Mouse (Mus musculus) adrenal gland (tissue): ENCODE results near the gene Fzr1.

ENCODE experiments used
- intact Hi-C: fragments of 180-260 bp; cut with DNase I; formaldehyde crosslinking; loops from one replicate; pipeline ENCODE4 v1.15.1; 2025

Gene Fzr1

DNA sequence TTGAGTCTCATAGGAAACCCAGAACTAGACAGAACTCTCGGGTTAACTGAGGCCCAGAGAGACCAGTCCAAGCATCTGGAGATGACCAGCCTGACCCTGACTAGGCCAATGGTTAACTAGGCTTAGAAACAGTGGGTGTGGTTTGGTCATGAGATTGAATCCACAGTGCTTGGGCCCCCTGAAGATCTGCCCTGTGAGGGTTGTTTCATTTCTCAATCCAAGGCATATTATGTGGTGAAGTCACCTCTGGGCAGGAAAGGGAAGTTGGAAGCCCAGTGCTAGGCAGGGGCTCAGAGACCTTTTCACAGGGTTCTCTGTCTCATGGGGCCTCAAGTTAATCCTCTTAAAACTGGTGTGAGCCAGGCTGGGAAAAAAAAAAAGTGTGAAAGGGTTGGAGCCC lies 19.5 kb downstream of the Fzr1 start:
- intact Hi-C loops: no loop called here

DNA sequence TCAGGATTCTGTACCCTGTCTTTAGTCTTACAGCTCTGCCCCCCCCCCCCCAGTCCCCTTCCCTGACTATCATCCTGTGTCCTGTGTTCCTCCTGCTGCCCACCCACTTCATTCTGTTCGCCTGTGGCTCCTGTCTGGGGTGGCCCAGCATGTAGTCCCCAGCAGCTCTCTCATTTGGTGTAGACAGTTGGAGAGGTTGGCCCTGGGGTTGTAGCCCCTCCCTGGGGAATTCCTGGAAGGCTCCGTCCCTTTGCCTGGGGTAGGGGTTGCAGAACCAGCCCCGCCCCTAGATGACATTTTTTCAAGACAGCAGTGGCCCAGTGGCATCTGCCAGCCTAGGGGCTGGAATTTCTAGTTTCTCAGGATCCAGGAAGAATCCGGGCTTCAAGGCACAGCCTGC lies 20.1 kb downstream of the Fzr1 start:
- intact Hi-C loops: no loop called here

DNA sequence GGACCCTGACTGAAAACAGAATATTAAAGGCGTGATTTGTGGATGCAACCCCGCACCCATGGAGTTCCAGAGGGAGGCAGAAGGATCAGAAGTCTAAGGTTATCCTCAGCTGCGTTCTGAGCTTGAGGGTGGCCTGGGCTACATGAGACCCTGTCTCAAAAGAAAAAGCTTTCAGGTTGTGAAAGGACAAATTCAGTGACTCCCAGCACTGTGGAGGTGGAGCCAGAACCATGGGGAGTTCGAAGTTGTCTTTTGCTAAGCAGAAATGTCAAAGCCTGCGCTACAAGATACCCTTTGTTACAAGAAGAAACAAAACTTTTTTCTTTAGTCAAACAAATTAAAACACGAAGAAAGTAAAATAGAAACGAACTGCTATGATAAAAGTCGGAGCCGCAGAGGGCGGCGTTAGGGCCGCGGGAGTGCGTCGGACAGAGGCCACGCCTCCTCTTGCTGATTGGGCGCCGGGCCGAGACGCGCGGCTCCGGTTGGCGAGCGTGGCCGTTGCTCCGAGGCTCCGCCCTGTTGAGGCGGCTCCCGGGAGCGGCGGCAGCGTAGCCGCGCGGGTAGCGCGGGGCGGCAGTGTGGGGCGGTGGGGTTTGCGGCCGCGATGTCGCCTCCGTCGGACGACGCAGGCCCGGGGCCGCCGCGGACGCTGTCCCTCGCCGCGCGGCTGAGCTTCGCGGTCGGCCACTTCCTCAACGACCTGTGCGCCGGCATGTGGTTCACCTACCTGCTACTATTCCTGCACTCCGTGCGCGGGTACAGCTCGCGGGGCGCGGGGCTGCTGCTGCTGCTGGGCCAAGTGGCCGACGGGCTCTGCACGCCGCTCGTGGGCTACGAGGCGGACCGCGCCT lies 21.1 kb downstream of the Fzr1 start, which contains the start of gene Mfsd12:
Gene Mfsd12 (plus strand): TSS at position 501 of the 854 bp plus-strand sequence.
- intact Hi-C loops: no loop called here

DNA sequence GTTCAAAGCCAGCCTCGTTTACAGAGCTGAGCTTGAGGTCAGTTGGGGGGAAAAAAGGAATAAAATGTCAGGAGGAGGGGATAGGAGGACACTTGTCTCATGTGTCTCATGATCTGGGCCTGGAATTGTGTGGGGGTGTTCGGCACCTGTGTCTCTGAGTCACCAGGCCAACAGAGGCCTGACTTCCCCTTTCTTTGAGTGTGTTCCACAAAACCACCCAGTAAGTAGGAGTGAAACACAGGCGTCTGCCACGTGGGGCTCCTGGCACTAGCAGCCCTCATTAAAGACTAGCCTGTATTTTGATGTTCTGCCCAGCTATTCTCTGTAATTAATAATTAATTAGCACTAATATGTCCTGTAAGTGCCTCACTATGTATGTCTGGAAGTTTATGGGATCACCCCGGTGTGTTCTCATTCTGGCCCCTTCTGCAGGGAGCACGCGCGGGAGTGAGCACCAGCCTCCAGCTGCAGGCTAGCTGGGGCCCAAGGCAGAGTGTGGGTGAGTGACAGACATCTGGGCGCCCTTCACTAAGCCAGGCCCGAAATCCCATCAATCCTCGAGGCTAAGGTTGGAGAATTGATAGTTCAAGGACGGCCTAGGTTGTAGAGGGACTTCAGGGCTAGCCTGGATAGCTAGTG lies 21.8 kb downstream of the Fzr1 start:
- intact Hi-C loops: no loop called here

DNA sequence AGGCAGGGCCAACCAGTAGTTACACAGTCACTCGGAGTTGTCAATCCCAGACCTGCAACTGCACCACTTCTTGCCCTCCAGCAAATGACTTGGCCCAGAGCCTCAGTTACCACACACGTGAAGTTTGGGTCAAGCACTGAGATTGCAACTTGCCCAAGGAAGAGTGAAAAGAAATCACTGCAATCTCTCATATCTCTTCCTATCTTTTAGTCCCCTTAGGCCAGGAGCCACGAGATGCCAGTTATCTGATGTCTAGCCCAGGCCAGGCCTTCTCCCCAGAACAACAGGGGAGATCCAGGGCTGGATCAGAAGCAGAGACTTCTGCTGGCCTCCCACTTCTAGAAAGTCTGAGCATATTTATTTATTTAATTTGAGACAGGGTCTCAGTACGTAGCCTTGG lies 22.8 kb downstream of the Fzr1 start:
- intact Hi-C loops: no loop called here

DNA sequence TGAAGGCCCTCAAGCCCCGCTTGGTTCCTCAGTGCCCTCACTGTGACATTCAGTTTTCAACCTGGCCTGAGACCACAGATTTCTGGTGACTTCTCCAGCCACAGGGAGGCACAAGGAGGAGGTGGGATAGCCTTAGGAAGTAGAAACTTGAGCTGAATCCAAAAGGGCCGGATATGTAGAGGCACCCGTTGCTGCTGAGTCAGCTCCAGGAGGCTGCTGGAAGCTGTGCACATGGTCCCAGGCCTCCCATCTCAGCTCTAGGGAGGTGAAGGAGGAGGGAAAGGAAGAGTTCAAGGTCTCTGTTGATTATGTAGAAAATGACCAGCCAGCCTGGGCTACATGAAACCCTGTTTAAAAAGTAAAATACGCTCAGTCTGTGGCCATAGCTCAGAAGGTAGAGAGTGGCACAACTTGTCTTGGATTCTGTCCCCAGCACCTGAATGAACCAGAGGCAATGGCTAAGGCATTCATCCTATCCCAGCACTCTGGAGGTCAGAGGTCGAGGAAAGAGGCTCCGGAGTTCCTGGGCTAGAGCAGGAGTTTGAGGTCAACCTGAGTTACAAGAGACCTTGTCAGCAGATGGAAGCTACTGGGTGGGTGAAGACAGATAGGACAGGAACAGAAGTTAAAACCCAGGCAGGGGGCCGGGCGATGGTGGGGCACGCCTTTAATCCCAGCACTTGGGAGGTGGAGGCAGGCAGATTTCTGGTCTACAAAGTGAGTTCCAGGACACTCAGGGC lies 23.4 kb downstream of the Fzr1 start:
- intact Hi-C loops: no loop called here

DNA sequence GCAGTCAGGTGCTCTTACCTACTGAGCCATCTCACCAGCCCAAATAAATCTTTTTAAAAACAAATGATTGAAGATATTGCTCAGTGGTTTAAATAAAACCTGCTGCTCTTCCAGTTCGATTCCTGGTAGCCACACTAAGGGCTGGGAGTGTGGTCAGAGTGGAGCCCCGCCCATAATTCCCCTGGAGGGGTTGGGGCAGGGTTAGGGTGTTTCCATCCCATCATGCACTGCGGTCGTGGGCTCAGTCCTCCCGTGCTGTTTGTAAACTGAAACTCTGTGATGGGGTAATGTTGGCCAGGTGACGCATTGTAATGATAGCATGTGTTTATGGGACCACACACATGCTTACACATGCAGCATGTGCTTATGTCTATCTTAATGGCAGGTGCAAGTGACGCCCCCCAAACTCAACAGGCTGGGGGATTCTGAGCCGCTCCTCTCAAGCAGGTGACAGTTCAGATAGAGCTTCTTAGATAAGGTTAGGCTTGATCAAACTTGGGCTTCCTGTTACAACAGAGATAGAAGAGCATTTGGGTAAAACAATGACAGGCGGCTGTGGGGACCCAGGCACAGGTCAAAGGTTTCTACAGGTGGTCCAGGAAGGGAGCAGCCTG lies 26.5 kb downstream of the Fzr1 start:
- intact Hi-C loops: no loop called here

DNA sequence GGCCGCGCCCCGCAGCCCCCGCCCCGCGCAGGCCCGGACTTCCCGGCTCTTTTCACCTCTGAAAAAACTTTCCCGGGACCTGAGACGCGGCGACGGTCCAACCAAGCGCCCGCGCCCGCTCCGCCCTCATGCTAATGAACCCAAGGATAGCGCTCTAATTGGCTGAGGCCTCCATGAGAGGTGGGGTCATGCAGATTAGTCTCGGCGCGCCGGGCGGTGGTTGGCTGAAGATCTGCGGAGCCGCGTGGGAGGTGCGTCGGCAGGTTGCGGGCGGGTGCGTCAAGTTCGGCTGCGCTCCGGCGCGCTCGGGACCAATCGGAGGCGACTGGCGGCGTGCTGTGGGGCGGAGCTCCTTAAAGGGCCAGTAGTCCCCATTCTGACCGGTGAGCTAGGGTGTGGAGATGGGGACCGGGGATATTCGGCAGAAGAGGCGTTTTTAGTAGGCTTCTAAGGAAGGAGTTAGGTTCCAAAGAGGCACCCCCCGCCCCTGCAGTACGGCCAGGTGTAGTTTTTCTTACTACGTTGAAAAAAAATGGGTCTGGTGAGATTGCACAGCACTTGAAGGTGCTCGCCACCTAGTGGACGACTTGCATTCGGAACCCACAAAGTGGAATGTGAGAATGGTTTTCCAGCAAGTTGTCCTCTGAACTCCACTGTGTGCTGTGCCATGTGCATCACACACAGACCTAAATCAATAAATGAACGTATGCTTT lies 27.8 kb downstream of the Fzr1 start, which contains the start of gene Hmg20b:
Gene Hmg20b (minus strand): TSS at position 130 of the 713 bp plus-strand sequence.
- intact Hi-C loops: no loop called here

DNA sequence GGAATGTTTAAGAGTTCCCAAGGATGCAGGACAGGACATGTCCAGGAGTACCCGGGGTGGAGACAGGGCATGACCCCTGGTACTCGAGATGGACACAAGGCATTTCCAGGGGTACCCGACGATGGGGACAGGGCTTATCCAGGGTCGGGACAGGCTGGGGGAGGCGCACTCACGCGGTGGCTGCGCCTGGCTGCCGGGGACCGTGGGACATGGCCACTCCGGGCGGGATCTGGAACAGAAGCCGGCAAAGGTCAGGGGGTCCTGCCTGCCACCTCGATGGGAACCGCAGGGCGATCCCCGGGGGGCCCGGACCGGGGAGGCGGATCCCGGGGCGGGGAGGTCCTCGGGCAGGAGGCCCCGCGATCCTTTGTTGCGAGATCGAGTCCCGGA lies 28.4 kb downstream of the Fzr1 start:
- intact Hi-C loops: no loop called here

DNA sequence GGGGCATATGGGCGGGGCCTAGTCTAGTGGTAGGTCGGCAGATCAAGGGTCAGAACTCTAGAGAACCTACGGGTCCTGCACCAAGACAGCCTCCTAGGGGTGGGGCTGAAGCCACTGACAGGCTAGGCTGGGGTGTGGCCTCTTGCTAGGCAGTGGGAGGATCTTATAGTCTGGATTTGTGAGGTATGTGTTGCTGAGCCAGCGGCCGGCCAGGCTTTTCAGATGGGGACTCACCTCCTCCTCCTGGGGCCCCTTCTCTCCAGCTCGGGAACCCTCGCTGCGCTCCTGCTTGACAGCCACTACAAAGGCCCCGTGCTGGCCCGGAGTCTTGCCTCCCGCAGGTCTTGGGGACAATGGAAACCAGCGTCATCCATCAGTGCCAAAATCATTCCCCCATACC lies 29.2 kb downstream of the Fzr1 start:
- intact Hi-C loops: no loop called here

DNA sequence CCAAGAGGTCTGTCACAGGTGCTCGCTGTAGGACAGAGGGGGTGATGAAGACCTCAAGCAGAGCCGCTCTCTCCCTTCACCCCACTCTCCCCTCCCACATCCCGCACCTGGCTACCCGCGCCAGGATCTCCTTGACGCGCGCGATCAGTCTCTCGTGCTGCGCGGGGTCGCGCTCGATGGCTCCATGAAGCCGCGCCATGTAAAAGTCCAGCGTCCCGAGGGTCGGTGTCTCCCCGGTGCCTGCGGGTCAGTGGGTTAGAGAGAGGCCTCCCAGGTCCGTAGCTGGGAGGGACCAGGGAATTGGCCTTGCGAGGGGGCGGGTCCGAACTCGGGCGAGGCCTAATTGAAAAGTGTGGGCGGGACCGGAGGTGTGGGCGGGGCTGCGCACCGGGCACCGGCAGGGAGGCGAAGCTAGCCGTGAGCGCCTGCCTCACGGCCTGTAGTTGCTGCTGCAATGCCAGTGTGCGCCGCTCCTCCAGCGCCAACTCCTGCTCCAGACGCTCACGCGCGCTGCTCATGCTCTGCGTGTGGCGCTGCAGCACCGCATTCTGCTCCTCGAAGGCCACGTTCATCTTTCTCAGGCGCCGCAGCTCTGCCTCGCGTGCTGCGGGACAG lies 31.8 kb downstream of the Fzr1 start:
- intact Hi-C loops: no loop called here

DNA sequence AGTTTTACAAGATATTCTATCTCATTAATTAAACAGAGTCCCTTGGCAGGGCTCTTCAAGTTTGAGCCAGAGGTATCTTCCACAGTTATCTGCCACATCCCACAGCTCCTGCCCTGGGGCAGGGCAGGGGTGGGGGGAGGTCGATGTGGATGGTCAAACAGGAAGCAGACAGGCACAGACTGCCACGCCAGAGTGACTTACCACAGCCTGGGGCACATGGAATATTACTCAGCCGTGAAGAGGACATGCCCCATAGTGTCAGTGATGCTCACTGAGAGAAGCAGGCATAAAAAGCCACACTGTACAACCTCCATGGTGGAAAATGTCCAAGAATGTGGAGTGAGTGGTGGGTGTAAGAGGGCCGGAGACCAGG lies 33.2 kb downstream of the Fzr1 start:
- intact Hi-C loops: no loop called here

DNA sequence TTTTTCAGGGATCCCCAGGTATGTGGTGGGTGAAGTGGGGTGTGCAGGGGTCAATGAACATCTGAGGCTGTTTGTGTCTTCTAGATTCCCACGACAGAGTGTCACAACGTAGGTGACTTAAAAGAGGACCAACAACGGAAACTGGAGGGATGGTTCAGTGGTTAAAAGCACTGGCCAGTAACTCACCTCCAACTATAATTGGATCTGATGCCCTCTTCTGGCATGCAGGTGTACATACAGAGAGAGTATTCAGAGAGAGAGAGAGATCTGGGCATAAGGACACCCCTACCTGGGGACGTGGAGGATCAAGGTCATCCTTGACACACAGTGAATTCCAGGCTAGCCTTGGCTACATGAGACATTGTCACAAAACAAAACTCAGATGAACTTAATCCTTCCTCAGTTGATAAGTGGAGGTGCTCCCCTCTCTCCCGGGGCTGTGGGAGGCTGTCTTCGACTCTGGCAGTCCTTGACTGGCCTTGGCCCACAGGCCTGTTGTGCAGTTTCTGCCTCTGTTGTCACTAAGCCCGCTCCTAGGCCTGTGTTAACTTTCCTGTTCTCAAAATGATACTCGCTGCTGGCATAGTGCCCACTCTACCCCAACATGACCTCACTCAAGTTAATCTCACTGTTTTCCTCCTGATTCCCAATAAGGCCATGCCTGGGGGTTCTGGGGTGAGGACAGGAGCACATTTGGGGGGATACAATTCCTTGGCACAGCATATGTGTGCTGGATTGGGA lies 33.7 kb downstream of the Fzr1 start:
- intact Hi-C loops: loop anchor here (5.0 kb wide), 1 partner anchor 52 kb away; the partner anchor contains the start of genes Pip5k1c and Tjp3

DNA sequence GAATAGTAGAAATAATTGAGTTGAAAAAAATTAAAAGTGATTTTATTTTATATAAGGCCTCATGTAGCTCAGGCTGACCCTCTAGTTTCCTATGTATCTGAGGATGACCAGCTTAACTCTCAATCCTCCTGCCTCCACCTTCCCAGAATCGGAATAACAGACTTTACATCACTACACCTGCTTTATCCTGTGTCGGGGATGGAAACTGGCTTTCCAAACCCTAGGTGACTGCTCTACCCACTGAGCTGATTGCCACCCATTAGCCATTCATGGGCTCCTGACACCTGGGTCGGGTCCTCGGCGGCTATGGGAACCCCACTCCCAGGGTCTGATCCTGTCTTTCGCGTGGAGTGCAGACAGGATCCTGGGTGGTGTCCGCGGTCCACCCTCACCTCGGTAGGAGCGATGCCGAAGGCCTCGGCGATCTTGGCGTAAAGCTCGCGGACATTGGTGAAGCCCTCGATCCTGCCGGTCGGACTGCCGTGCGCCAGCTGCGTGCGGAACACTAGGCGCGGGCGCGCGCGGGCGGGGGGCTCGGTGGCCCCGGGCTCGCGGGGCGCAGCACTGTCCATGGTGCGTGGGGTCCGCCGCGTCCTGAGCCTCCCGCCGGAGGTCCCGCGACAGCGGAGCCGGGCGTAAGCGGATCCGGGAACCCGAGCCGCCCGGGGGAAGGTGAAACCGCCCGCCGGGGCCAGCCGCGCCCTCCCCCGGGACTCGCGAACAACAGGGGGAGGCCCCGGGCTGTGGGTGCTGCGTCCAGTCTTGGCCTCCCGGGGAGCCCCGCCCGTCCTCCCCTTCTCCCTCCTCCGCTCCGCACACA lies 35.4 kb downstream of the Fzr1 start, which contains the start of gene Gipc3:
Gene Gipc3 (minus strand): TSS at position 581 of the 820 bp plus-strand sequence.
- intact Hi-C loops: loop anchor here (5.0 kb wide), 1 partner anchor 51 kb away; the partner anchor contains the start of genes Pip5k1c and Tjp3

DNA sequence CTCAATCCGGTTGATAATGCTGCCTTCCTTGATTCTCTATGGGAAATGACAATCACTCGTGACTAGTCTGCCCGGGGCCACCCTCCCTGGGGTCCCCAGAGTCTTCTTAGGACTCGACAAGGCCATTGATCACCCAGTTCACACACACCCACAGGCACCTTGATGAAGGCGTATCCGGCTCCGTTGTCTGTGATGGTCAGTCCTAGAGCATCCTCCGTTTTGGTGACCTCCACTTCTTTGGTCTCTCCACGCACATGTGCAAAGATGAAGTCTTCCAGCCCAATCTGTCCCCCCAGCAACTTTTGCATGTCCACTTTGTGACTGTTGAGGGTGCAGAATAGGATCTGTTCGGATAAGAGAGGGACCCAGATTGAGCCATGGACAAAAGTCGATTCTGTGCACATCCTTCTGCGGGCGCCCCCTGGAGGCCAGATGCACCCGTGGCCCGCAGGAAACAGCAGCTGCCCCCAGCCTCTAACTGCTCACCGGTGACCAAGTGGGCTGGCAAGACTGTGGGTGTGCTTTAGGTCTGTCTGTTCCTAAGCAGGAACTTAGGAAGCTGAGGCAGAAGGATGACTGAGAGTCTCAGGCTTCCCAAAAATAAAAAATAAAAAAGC lies 36.9 kb downstream of the Fzr1 start:
- intact Hi-C loops: loop anchor here (5.0 kb wide), 1 partner anchor 49 kb away; the partner anchor contains the start of genes Pip5k1c and Tjp3

DNA sequence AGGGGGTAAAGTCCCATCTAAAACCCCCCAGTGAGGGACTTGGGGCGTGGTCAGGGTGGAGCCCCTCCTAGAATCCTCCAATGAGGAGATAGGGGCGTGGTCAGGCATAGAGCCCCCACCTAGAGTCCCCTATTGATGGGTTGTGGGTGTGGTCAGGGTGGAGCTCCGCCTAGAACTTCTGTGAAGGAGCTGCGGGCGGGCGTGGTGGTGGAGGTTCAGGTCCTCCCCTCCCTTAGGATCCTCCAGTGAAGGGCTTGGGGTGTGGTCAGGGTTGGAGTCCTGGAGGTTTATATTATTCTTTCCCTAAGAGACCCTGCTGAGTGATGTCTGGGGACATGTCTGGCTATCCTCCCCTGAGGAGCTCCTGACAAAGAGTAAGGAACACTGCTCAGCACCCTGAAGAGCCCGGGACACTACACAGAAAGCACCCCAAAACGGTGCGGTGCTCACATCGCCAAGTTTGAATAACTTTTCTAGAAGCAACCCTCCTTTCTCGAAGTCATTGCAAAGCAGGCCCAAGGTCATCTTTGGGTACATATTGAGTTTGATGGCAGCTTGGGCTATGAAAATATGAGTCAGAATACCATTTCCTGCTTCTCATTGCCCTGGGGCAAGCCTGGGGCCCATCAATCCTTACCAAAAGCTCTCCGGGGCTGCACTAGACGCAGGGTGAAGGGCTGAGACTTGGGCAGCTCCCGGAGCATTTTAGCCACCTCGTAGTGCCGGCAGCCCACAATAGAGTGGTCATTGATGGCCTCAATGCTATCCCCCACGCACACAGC lies 37.6 kb downstream of the Fzr1 start:
- intact Hi-C loops: loop anchor here (5.0 kb wide), 1 partner anchor 48 kb away; the partner anchor contains the start of genes Pip5k1c and Tjp3

DNA sequence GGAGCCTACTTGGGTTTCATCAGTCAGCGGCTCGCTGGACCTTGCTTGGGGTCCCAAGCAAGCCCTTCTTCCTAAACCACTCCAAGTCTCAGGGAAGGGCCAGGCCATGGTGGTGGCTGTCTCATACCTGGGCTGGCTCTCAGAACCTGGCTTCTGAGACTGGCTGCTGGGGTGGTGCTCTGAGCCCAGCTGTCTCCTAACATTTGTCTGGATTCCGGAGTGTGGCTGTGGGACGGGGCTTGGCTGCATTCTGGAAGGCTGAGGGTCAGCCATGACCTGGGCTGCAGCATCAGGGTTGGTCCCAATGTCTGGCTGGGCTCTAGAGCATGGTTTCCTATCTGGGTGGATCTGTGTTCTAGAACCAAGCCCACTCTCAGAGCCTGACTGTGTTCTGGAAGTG lies 41.8 kb downstream of the Fzr1 start:
- intact Hi-C loops: no loop called here
